Mouse (Mus musculus) liver, adult 2 months (tissue): ENCODE measurements around the gene Fam169a. TPM values are rescaled to one million over a fixed set of nuclear protein-coding genes. Genes with fewer than 3 reads are reported as not detected.
"Not testable (repeated sequence)": the region's sequence is repeated elsewhere in the genome, so short reads cannot be mapped to it uniquely, and the experiment has no call there.

Experiments
- DNase-seq: peaks from one replicate; pipeline ENCODE4 v3.0.0-alpha.2; 2011; ENCODE audit warnings: low read depth, low spot score; ENCODE audit errors: extremely low read depth
- H3K27ac ChIP-seq: fragments of 200-500 bp; replicated peaks from 2 replicates; pipeline ENCODE4 v1.5.1; 2012; ENCODE audit warnings: low read depth, mild to moderate bottlenecking, control low read depth, inconsistent platforms, low read length; ENCODE audit not compliant: insufficient read depth
- H3K27me3 ChIP-seq: fragments of 200-500 bp; 2 replicates; pipeline ENCODE4 v1.6.1; 2012; ENCODE audit warnings: mild to moderate bottlenecking, moderate library complexity, low read length, inconsistent platforms; ENCODE audit not compliant: control insufficient read depth, insufficient read depth
- H3K36me3 ChIP-seq: fragments of 200-500 bp; 2 replicates; pipeline ENCODE4 v1.6.1; 2012; ENCODE audit warnings: low read length, inconsistent platforms; ENCODE audit not compliant: control insufficient read depth, insufficient read depth
- H3K4me1 ChIP-seq: fragments of 200-500 bp; 2 replicates; pipeline ENCODE4 v1.6.1; 2011; ENCODE audit warnings: low read length; ENCODE audit not compliant: control insufficient read depth, insufficient read depth
- H3K4me3 ChIP-seq: fragments of 200-500 bp; 2 replicates; pipeline ENCODE4 v1.5.1; 2011; ENCODE audit warnings: low read depth, mild to moderate bottlenecking, control low read depth, low read length, moderate library complexity; ENCODE audit not compliant: insufficient read depth
- H3K79me2 ChIP-seq: fragments of 200-500 bp; 2 replicates; pipeline ENCODE4 v1.6.1; 2012; ENCODE audit warnings: inconsistent platforms, mild to moderate bottlenecking, low read length, moderate library complexity; ENCODE audit not compliant: control insufficient read depth, insufficient read depth
- H3K9ac ChIP-seq: fragments of 200-500 bp; 2 replicates; pipeline ENCODE4 v1.6.1; 2012; ENCODE audit warnings: low read depth, mild to moderate bottlenecking, control low read depth, inconsistent platforms, low read length
- CTCF ChIP-seq: fragments of 200-500 bp; IDR thresholded peaks from 2 replicates; pipeline ENCODE4 v1.5.1; 2011; ENCODE audit warnings: low read depth, low read length, control low read depth
- POLR2A ChIP-seq: fragments of 200-500 bp; IDR thresholded peaks from 2 replicates; pipeline ENCODE4 v1.6.1; 2011; ENCODE audit warnings: low read length, control low read depth; ENCODE audit not compliant: insufficient read depth; ENCODE audit errors: extremely low read depth
- WGBS: fragments of 180-500 bp; shearing (Covaris S2); methylation state at CpG from one replicate; pipeline ENCODE4 v1.1.7; 2018; 5-methylcytosine and 5-hydroxymethylcytosine counted together
- polyA plus RNA-seq: library from polyadenylated mRNA; depleted of rRNA; stranded (reverse); fragments of >200 nt; gene quantifications from 2 replicates; pipeline ENCODE4 v1.2.3, GENCODE M21; 2012
- total RNA-seq: library from RNA; depleted of rRNA; stranded (reverse); fragments of >200 nt; gene quantifications from 2 replicates; pipeline ENCODE4 v1.2.3, GENCODE M21; 2014

Fam169a gene
- total and polyA plus RNA-seq, 2 experiments, result under 0.01 TPM; not detected in 1

DNA sequence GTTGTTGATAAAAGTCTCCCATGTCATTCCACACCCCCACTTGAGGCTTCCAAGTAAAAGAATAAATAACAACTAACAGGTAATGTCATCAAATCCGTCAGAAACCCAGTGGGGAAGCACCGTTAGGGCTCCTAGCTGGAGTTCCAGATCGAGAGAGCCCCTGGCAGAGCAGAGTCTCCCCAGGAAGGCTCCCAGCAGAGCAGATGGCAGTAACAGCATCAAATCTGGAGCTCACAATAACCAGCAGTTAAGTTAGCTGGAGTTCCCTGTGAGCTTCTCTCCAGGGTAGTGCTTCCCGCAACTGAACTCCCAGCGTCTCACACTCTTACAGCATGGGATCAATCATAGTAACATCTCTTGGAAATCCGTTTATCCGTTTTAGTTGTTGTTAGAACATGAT, 37.9 kb downstream of the Fam169a start:
- Histone ChIP-seq H3K27ac (no peak overlapping the region), H3K27me3 (no peaks in the 10 kb centered on the region), H3K9ac (no peak overlapping the region), H3K4me3 (no peak overlapping the region), H3K4me1 (no peaks in the 10 kb centered on the region), H3K36me3 (no peaks in the 10 kb centered on the region), H3K79me2 (no peaks in the 10 kb centered on the region)
- 84% methylated on average over 7 of the region's 7 CpGs for WGBS
- no peak for TF ChIP-seq POLR2A
- TF ChIP-seq CTCF, result no peak
- no peak for DNase-seq

DNA sequence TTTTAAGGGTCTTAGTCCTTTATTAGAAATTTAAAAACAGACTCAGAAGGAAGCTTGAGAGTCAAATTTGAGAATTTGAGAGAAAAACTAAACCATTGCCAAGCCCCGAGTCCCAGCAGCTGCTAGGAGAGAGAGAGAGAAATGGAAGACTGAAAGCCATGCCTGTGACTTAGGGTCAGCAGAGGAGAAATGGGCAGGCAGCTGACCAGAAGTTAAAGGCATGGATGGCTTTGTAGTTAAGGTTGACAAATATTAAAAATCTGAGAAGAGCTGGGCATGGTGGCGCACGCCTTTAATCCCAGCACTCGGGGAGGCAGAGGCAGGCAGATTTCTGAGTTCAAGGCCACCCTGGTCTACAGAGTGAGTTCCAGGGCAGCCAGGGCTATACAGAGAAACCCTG, 40.6 kb downstream of the Fam169a start:
- H3K4me3 ChIP-seq, DNase-seq, H3K79me2 ChIP-seq, H3K27ac ChIP-seq, H3K4me1 ChIP-seq, H3K36me3 ChIP-seq, H3K27me3 ChIP-seq, H3K9ac ChIP-seq: not testable (repeated sequence)
- 91% methylated on average over 4 of the region's 4 CpGs for WGBS

DNA sequence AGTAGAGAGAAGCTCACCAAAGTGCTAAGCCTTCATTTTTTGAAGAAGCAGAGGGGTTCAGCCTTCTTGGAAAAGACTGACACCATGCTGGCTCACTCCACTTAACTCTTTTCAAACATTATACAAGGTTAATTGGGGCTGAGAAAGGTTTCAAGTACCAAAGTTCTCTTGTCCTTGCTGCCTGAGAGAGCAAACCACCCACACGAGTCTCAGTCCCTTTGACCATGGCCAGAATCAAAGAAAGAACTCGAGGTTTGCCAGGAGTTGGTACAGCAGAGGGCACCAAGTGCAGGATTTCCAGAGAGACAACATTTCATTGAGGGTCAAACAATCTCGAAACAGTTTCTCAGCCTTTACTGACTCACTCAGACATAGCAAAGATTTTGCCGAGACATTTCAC, 42.0 kb downstream of the Fam169a start:
- H3K36me3 ChIP-seq, result no peaks in the 10 kb centered on the region
- WGBS, result 73% methylated on average over 4 of the region's 4 CpGs
- H3K27me3 ChIP-seq, result no peaks in the 10 kb centered on the region
- no peak overlapping the region for H3K9ac ChIP-seq
- H3K79me2 ChIP-seq, result no peaks in the 10 kb centered on the region
- H3K4me3 ChIP-seq, result no peak overlapping the region
- H3K27ac ChIP-seq, result no peak overlapping the region
- H3K4me1 ChIP-seq, result no peaks in the 10 kb centered on the region
- TF ChIP-seq CTCF, result no peak
- TF ChIP-seq POLR2A, result no peak
- no peak for DNase-seq

DNA sequence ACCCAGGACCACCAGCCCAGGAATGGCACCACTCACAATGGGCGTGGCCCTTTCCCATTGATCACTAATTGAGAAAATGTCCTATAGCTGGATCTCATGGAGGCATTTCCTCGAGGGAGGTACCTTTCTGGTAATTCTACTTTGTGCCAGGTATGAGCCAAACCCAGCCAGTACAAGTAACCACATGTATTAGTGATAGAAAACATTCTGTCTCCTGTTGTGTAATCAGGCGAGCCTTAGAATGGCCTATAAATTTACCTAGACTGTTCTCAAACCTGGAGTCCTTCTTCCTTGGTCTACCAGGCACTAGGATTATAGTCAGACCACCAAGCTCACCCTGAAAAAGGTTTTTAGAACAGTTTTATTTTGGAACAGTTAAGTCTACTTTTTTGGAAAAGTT, 54.3 kb downstream of the Fam169a start:
- no peaks in the 10 kb centered on the region for H3K36me3 ChIP-seq
- H3K79me2 ChIP-seq, result no peaks in the 10 kb centered on the region
- TF ChIP-seq POLR2A, result no peak
- no peak for TF ChIP-seq CTCF
- no peak for DNase-seq
- no peak overlapping the region for H3K9ac ChIP-seq
- H3K4me3 ChIP-seq, result no peak overlapping the region
- no peaks in the 10 kb centered on the region for H3K4me1 ChIP-seq
- 82% methylated on average over 3 of the region's 3 CpGs for WGBS
- H3K27ac ChIP-seq, result no peak overlapping the region
- no peaks in the 10 kb centered on the region for H3K27me3 ChIP-seq

DNA sequence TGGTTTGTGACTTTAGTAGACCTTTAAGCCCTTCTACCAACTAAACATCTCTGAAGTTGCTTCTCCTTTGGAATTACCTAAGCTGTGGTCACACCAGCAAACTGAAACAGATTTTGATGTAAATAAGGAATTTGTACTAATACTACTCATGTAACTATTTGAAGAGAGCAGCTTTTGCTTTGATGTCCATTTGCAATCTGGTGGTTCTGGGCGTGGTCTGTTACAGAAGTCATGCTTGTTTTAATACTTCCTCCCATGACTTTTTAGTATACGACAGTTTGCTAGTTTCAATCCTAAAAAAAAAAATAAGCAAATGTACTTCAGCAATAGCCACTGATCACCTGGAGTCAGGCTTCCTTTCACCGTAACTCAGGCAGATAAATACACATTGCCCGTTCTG, 62.6 kb downstream of the Fam169a start:
- H3K4me3 ChIP-seq, H3K27me3 ChIP-seq, H3K79me2 ChIP-seq, H3K4me1 ChIP-seq, DNase-seq, H3K9ac ChIP-seq, H3K27ac ChIP-seq: not testable (repeated sequence)
- peaks cover 21% of the 10 kb centered on the region for H3K36me3 ChIP-seq
- WGBS, result 86% methylated on average over 4 of the region's 4 CpGs

DNA sequence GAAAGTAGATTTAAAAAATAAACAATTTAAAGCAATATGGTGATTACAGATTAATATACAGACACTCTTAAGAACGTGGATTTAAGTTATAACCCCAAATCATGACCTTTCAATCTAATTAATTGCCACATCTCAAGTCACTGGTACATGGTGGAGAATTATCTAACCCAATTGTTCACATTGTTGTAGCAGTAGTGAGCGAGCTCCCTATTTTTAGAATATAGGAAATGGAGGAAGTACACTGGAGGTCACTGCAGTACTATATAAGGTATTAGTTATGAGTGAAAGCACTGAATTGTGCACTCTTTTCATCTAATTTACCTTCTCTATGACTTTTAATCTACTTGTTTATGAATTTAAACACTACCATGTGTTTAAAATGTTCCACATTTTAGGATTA, 63.3 kb downstream of the Fam169a start:
- not testable (repeated sequence) for DNase-seq, H3K4me3 ChIP-seq, H3K9ac ChIP-seq, H3K79me2 ChIP-seq, H3K27ac ChIP-seq, H3K27me3 ChIP-seq, H3K4me1 ChIP-seq
- H3K36me3 ChIP-seq, result peaks cover 26% of the 10 kb centered on the region
- no CpG with 5 or more reads among the region's 2 CpGs for WGBS
